ENCODE assay signal across 1 mouse cellular context in genomic region chr2:152049611-152050270, GRCm38 (mm10).
TF ChIP-seq lines count a peak whose summit lies in the region.

No protein-coding gene starts in this region.

TF ChIP-seq in MEL, 35 proteins besides CTCF, POLR2A, EP300 and RAD21 (continued from another document):
- TF ChIP-seq MAFK (IDR thresholded peaks at IDR 0.05; ENCODE audit: borderline replicate concordance, low read depth, low read length) (no peak), USF1 (IDR thresholded peaks at IDR 0.05; ENCODE audit: low read depth, low read length) (no peak), SMC3 (IDR thresholded peaks at IDR 0.05; ENCODE audit: low read depth, low read length) (no peak), USF2 (IDR thresholded peaks at IDR 0.05; ENCODE audit: borderline replicate concordance in 1 of 2, insufficient read depth in 1 of 2, low read depth in 1 of 2, low read length in 2 of 2) (no peak), ZMIZ1 (IDR thresholded peaks at IDR 0.05; ENCODE audit: low read depth, low read length) (no peak), TCF12 (IDR thresholded peaks at IDR 0.05; ENCODE audit: low read depth, low read length) (no peak), MYB (IDR thresholded peaks at IDR 0.05; ENCODE audit: low read depth, low read length) (no peak)
TF ChIP-seq in MEL: peak in this region for 0.
